ENCODE assay signal across 23 mouse cellular contexts in the genomic region with DNA sequence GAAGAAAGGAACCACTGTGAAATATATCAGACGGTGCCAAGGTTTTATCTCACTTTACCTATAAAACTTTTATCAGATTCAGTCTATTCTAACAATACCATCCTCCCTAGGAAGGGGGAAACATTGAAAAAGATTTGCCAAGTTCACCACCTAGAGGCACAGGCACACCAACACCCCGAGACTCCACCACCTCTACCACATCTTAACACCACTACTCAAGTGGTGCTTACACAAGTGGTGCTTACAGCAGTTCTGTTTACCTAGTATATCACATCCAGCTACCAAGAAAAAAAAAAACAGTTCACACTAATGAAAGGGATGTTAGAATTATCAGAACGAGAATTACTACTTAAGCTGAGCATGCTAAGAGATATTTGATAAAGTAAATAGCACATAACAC.
DNase-seq lines count a peak whose midpoint lies in the region; ATAC-seq and TF ChIP-seq lines count a peak whose summit lies in the region.
"Had no signal": no experiment of that assay in that cellular context is flagged by ENCODE, and none has a peak within 500 bp of the region (broad histone marks: within the 10 kb centered on the region; RNA-seq: fewer than 3 reads in every experiment).

No protein-coding gene starts in this region.

- H3K4me1 ChIP-seq in lung, adult 2 months (ENCODE audit: control insufficient read depth, insufficient read depth, low read length) = no peaks in the 10 kb centered on the region
- H3K4me1 ChIP-seq in lung, postnatal 0 days (ENCODE audit: insufficient read depth, low read depth, low read length) = no peaks in the 10 kb centered on the region
- H3K4me1 ChIP-seq in forebrain, embryonic 15.5 days = no peaks in the 10 kb centered on the region
- H3K4me1 ChIP-seq: embryonic facial prominence, embryonic 15.5 days; forebrain, embryonic 10.5 days; forebrain, embryonic 12.5 days had no signal

- no peaks in the 10 kb centered on the region for H3K27me3 ChIP-seq in lung, postnatal 0 days (replicated peaks; ENCODE audit: insufficient read depth, low read length)
- H3K27me3 ChIP-seq in forebrain, embryonic 15.5 days = no peaks in the 10 kb centered on the region
- H3K27me3 ChIP-seq: CH12.LX; embryonic facial prominence, embryonic 13.5 days; embryonic facial prominence, embryonic 15.5 days; forebrain, embryonic 12.5 days; Patski had no signal

- peak; percentile 12 to 65 for DNase-seq in lung, adult 18-20 months
- DNase-seq in lung, adult 2 months = no peak
- DNase-seq in lung, postnatal 0 days (ENCODE audit: low spot score) = peak; percentile 61
- no peak for DNase-seq in lung, postnatal 4 days
- peak; percentile 76 for DNase-seq in lung, postnatal 36 days
- DNase-seq: adrenal gland, adult 8-10 months; adrenal gland, postnatal 14 days; B cell, adult 2 months; cerebellum, adult 11-12 months; cerebellum, adult 9-10 months; forebrain, postnatal 0 days had no signal

- no peak for TF ChIP-seq EP300 in lung, postnatal 0 days (IDR thresholded peaks at IDR 0.05)

- no peaks in the 10 kb centered on the region for H3K9me3 ChIP-seq in lung, postnatal 0 days (ENCODE audit: low read length)
- no peaks in the 10 kb centered on the region for H3K9me3 ChIP-seq in forebrain, embryonic 15.5 days
- H3K9me3 ChIP-seq: embryonic facial prominence, embryonic 13.5 days; embryonic facial prominence, embryonic 15.5 days; forebrain, embryonic 10.5 days; forebrain, embryonic 12.5 days; G1E had no signal

- H3K9ac ChIP-seq in lung, postnatal 0 days (replicated peaks; ENCODE audit: low read depth) = no peak overlapping the region
- no peak overlapping the region for H3K9ac ChIP-seq in forebrain, embryonic 15.5 days (replicated peaks)
- H3K9ac ChIP-seq: embryonic facial prominence, embryonic 13.5 days; embryonic facial prominence, embryonic 15.5 days; forebrain, embryonic 12.5 days; forebrain, postnatal 0 days had no signal

- peak; percentile 74 for ATAC-seq in lung, postnatal 0 days
- ATAC-seq in forebrain, embryonic 15.5 days (replicated peaks) = no peak
- ATAC-seq: activated CD4-positive, CD25-positive, alpha-beta regulatory T cell, adult 4 months; CD4-positive, CD25-positive, alpha-beta regulatory T cell, adult 4 months; forebrain, embryonic 14.5 days; forebrain, postnatal 0 days; Patski had no signal

- WGBS in lung, adult 2 months = 64% methylated on average over 3 of the region's 3 CpGs
- WGBS in lung, postnatal 0 days = 49% methylated on average over 3 of the region's 3 CpGs
- 94% methylated on average over 3 of the region's 3 CpGs for WGBS in forebrain, embryonic 15.5 days

- no peak overlapping the region for H3K4me3 ChIP-seq in lung, adult 2 months (replicated peaks; ENCODE audit: extremely low read depth, low read depth, low read length)
- no peak overlapping the region for H3K4me3 ChIP-seq in lung, postnatal 0 days (ENCODE audit: low read depth, low read length)
- H3K4me3 ChIP-seq in forebrain, embryonic 15.5 days = no peak overlapping the region
- H3K4me3 ChIP-seq: embryonic facial prominence, embryonic 13.5 days; embryonic facial prominence, embryonic 15.5 days; erythroblast, embryonic 14.5 days; forebrain, embryonic 10.5 days; forebrain, embryonic 12.5 days had no signal

- no peak overlapping the region for H3K27ac ChIP-seq in lung, postnatal 0 days (ENCODE audit: low read length)
- no peak overlapping the region for H3K27ac ChIP-seq in forebrain, embryonic 15.5 days (replicated peaks)
- H3K27ac ChIP-seq: embryonic facial prominence, embryonic 13.5 days; embryonic facial prominence, embryonic 15.5 days; forebrain, embryonic 10.5 days; forebrain, embryonic 12.5 days had no signal

- no peak for TF ChIP-seq POLR2A in lung, adult 2 months (IDR thresholded peaks at IDR 0.05; ENCODE audit: borderline replicate concordance, extremely low read depth, low read depth, low read length)

- H3K4me2 ChIP-seq in lung, postnatal 0 days (replicated peaks; ENCODE audit: low read depth, low read length) = no peak overlapping the region
- H3K4me2 ChIP-seq in forebrain, embryonic 15.5 days (replicated peaks) = no peak overlapping the region
- H3K4me2 ChIP-seq: embryonic facial prominence, embryonic 13.5 days; embryonic facial prominence, embryonic 15.5 days; forebrain, embryonic 12.5 days had no signal

- H3K36me3 ChIP-seq in lung, postnatal 0 days (ENCODE audit: insufficient read depth, low read length) = no peaks in the 10 kb centered on the region
- no peaks in the 10 kb centered on the region for H3K36me3 ChIP-seq in forebrain, embryonic 15.5 days
- H3K36me3 ChIP-seq: embryonic facial prominence, embryonic 13.5 days; embryonic facial prominence, embryonic 15.5 days; forebrain, embryonic 10.5 days; forebrain, embryonic 12.5 days; G1E had no signal

- TF ChIP-seq CTCF in lung, adult 2 months (IDR thresholded peaks at IDR 0.05; ENCODE audit: insufficient read depth, low read length) = no peak
- TF ChIP-seq CTCF in lung, postnatal 0 days (IDR thresholded peaks at IDR 0.05) = 0 out of 2 replicates have a peak, but pooled peaks have one; percentile 6

Comparison
In these comparisons a context has a peak if more than half of its experiments do, and no peak if none do; other contexts are left out.
1. DNase-seq: peak in lung, adult 18-20 months (2 of 2), lung, postnatal 0 days (single experiment) and lung, postnatal 36 days (single experiment); none in lung, adult 2 months (single experiment) and lung, postnatal 4 days (0 of 2).